Mouse (Mus musculus): ENCODE measurements at regions not wholly inside any gene's neighbourhood (a gene's known extent, or its start where the extent isn't known, plus 50 kb on each side); places are given as distances from the start of the nearest gene placed in this dataset.

GRCm38 (mm10) chr3:38209081-38209480, 275.6 kb downstream of the Ankrd50 start:
- no peak for DNase-seq (ENCODE audit: low spot score)

- no peak for DNase-seq (ENCODE audit: low spot score)
Measured at GRCm38 (mm10) chr3:38207867-38208266, 276.8 kb downstream of the Ankrd50 start.

GRCm38 (mm10) chr3:38201861-38202656, 282.6 kb downstream of the Ankrd50 start:
- DNase-seq (ENCODE audit: low spot score): no peak

GRCm38 (mm10) chr3:38194001-38194400, 290.6 kb downstream of the Ankrd50 start:
- DNase-seq (ENCODE audit: low spot score): no peak

- DNase-seq (ENCODE audit: low spot score): no peak
Measured at GRCm38 (mm10) chr3:38187406-38187896, 297.2 kb downstream of the Ankrd50 start.

- peak; percentile 5 for DNase-seq (ENCODE audit: low spot score)
Measured at GRCm38 (mm10) chr3:38186503-38186902, 298.1 kb downstream of the Ankrd50 start.

- no peak for DNase-seq (ENCODE audit: low spot score)
Measured at GRCm38 (mm10) chr3:38178295-38178694, 306.3 kb downstream of the Ankrd50 start.

GRCm38 (mm10) chr3:38175946-38176345, 308.7 kb downstream of the Ankrd50 start:
- no peak for DNase-seq (ENCODE audit: low spot score)

- DNase-seq (ENCODE audit: low spot score): no peak
Measured at GRCm38 (mm10) chr3:38174735-38175280, 309.8 kb downstream of the Ankrd50 start.

- DNase-seq (ENCODE audit: low spot score): no peak
Measured at GRCm38 (mm10) chr3:38152408-38152807, 332.2 kb downstream of the Ankrd50 start.

- no peak for DNase-seq (ENCODE audit: low spot score)
Measured at GRCm38 (mm10) chr3:38151821-38152220, 332.8 kb downstream of the Ankrd50 start.

GRCm38 (mm10) chr3:38146663-38147062, 338.0 kb downstream of the Ankrd50 start:
- no peak for DNase-seq (ENCODE audit: low spot score)

- no peak for DNase-seq (ENCODE audit: low spot score)
Measured at GRCm38 (mm10) chr3:38145444-38145843, 339.2 kb downstream of the Ankrd50 start.

- no peak for DNase-seq (ENCODE audit: low spot score)
Measured at GRCm38 (mm10) chr3:38144650-38145049, 340.0 kb downstream of the Ankrd50 start.

- no peak for DNase-seq (ENCODE audit: low spot score)
Measured at GRCm38 (mm10) chr3:38143147-38143883, 341.3 kb downstream of the Ankrd50 start.

- no peak for DNase-seq (ENCODE audit: low spot score)
Measured at GRCm38 (mm10) chr3:38139387-38139786, 345.3 kb downstream of the Ankrd50 start.

- DNase-seq (ENCODE audit: low spot score): no peak
Measured at GRCm38 (mm10) chr3:38138014-38138413, 346.6 kb downstream of the Ankrd50 start.

- no peak for DNase-seq (ENCODE audit: low spot score)
Measured at GRCm38 (mm10) chr3:38135808-38136214, 348.8 kb downstream of the Ankrd50 start.

GRCm38 (mm10) chr3:38134425-38134824, 350.2 kb downstream of the Ankrd50 start:
- no peak for DNase-seq (ENCODE audit: low spot score)

- no peak for DNase-seq (ENCODE audit: low spot score)
Measured at GRCm38 (mm10) chr3:38131887-38132220, 352.8 kb downstream of the Ankrd50 start.

- DNase-seq (ENCODE audit: low spot score): no peak
Measured at GRCm38 (mm10) chr3:38131176-38131886, 353.3 kb downstream of the Ankrd50 start.

- no peak for DNase-seq (ENCODE audit: low spot score)
Measured at GRCm38 (mm10) chr3:38130088-38130487, 354.6 kb downstream of the Ankrd50 start.

Measured in c-Kit-positive CD71-positive TER-119-positive erythroid progenitor cells, embryonic 14.5 days (primary cell).